ENCODE assay signal across 32 mouse cellular contexts in the genomic region with DNA sequence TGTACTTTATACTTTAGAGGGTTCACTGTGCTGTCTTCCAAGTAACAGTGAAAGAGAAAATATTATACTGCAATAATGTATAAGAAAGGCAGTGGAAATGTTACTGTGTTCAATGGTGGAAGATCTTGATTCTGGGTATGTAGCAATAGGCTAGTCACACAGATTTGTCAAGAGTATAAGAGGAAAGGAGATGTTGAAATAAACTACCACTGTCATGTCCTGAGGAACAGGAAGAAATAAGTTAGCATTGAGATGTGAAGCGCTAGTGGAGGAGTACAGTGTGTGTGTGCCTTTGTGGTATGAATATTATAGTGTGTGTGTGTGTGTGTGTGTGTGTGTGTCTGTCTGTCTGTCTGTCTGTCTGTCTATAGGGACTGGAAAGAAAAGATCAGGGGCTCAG. TPM values are rescaled to one million over a fixed set of nuclear protein-coding genes. Genes with fewer than 3 reads are reported as not detected.
DNase-seq lines count a peak whose midpoint lies in the region; ATAC-seq and TF ChIP-seq lines count a peak whose summit lies in the region.
"Had no signal": no experiment of that assay in that cellular context is flagged by ENCODE, and none has a peak within 500 bp of the region (broad histone marks: within the 10 kb centered on the region; RNA-seq: fewer than 3 reads in every experiment).

No protein-coding gene starts in this region.

- no peak for DNase-seq in liver, postnatal 0 days
- no peak for DNase-seq in liver, embryonic 11.5 days (ENCODE audit: low spot score)
- peak; percentile 81 for DNase-seq in 416B (ENCODE audit: low read depth)
- no peak for DNase-seq in Muller cell, postnatal 12 days (ENCODE audit: inconsistent ontology term)
- DNase-seq in c-Kit-positive CD71-positive TER-119-positive erythroid progenitor cells, embryonic 14.5 days (ENCODE audit: low spot score): no peak
- DNase-seq in embryo, embryonic 11 days: no peak
- DNase-seq: adrenal gland, postnatal 10 days; adrenal gland, postnatal 36 days; cerebellum, adult 11 months; cerebellum, adult 2 months; cerebellum, adult 9-11 months; cerebellum, postnatal 25 days; forebrain, postnatal 0 days; gastrocnemius, adult 2 months; gastrocnemius, postnatal 14 days; heart, adult 18-20 months; heart, postnatal 10 days; heart, postnatal 36 days had no signal

- 52% methylated on average over 1 of the region's 1 CpGs for WGBS in liver, postnatal 0 days (ENCODE audit: insufficient replicate concordance)
- WGBS in liver, embryonic 11.5 days: 81% methylated on average over 1 of the region's 1 CpGs

- H3K4me2 ChIP-seq in liver, postnatal 0 days (ENCODE audit: low read depth, low read length): no peak overlapping the region
- no peak overlapping the region for H3K4me2 ChIP-seq in liver, embryonic 11.5 days
- H3K4me2 ChIP-seq: embryonic facial prominence, embryonic 12.5 days; embryonic facial prominence, embryonic 15.5 days; heart, embryonic 12.5 days; heart, embryonic 15.5 days; hindbrain, embryonic 14.5 days had no signal

- TF ChIP-seq EP300 in liver, postnatal 0 days (IDR thresholded peaks at IDR 0.05; ENCODE audit: low read depth): no peak

- no peak overlapping the region for H3K27ac ChIP-seq in liver, postnatal 0 days (ENCODE audit: low read depth)
- H3K27ac ChIP-seq in liver, embryonic 11.5 days (ENCODE audit: low read depth, low read length): no peak overlapping the region
- H3K27ac ChIP-seq: embryonic facial prominence, embryonic 12.5 days; embryonic facial prominence, embryonic 15.5 days; gastrocnemius, adult 2 months; heart, embryonic 15.5 days; hindbrain, embryonic 14.5 days; hindbrain, postnatal 0 days had no signal

- H3K9ac ChIP-seq in liver, postnatal 0 days (replicated peaks): no peak overlapping the region
- H3K9ac ChIP-seq in liver, embryonic 11.5 days (ENCODE audit: low read depth, low read length): no peak overlapping the region
- H3K9ac ChIP-seq: embryonic facial prominence, embryonic 12.5 days; embryonic facial prominence, embryonic 15.5 days; forebrain, postnatal 0 days; heart, embryonic 12.5 days; heart, embryonic 15.5 days; hindbrain, embryonic 14.5 days had no signal

- peak; percentile 56 for ATAC-seq in liver, postnatal 0 days
- no peak for ATAC-seq in liver, embryonic 11.5 days (replicated peaks; ENCODE audit: low FRiP score)
- ATAC-seq in granulocyte monocyte progenitor cell, adult 5-6 weeks (replicated peaks; ENCODE audit: poor library complexity, severe bottlenecking): peak; percentile 96
- peak; percentile 94 for ATAC-seq in megakaryocyte progenitor cell, adult 5-6 weeks (replicated peaks; ENCODE audit: poor library complexity)
- ATAC-seq: CD4-positive, CD25-positive, alpha-beta regulatory T cell, adult 4 months; forebrain, embryonic 14.5 days; forebrain, postnatal 0 days; hindbrain, postnatal 0 days; inflammation-experienced regulatory T-cells, adult 6 months had no signal

- no peaks in the 10 kb centered on the region for H3K36me3 ChIP-seq in liver, postnatal 0 days (replicated peaks; ENCODE audit: insufficient read depth, low read length)
- no peaks in the 10 kb centered on the region for H3K36me3 ChIP-seq in liver, embryonic 11.5 days (ENCODE audit: control insufficient read depth, insufficient read depth, low read length)
- H3K36me3 ChIP-seq: embryonic facial prominence, embryonic 12.5 days; embryonic facial prominence, embryonic 15.5 days; heart, embryonic 12.5 days; heart, embryonic 15.5 days had no signal

- H3K9me3 ChIP-seq in liver, postnatal 0 days (ENCODE audit: low read length): no peaks in the 10 kb centered on the region
- H3K9me3 ChIP-seq in liver, embryonic 11.5 days (ENCODE audit: control insufficient read depth, low read length): no peaks in the 10 kb centered on the region
- H3K9me3 ChIP-seq: embryonic facial prominence, embryonic 12.5 days; embryonic facial prominence, embryonic 15.5 days; heart, embryonic 12.5 days; heart, embryonic 15.5 days had no signal

- TF ChIP-seq CTCF in liver, postnatal 0 days (IDR thresholded peaks at IDR 0.05; ENCODE audit: low read depth): no peak

- H3K27me3 ChIP-seq in liver, postnatal 0 days (ENCODE audit: insufficient read depth, low read length): no peaks in the 10 kb centered on the region
- no peaks in the 10 kb centered on the region for H3K27me3 ChIP-seq in liver, embryonic 11.5 days (replicated peaks; ENCODE audit: control insufficient read depth, insufficient read depth, low read length)
- H3K27me3 ChIP-seq: embryonic facial prominence, embryonic 12.5 days; embryonic facial prominence, embryonic 15.5 days; heart, embryonic 15.5 days had no signal

- H3K4me1 ChIP-seq in liver, postnatal 0 days (ENCODE audit: insufficient read depth): no peaks in the 10 kb centered on the region
- H3K4me1 ChIP-seq in liver, embryonic 11.5 days (replicated peaks; ENCODE audit: control insufficient read depth, insufficient read depth, low read length): no peaks in the 10 kb centered on the region
- H3K4me1 ChIP-seq: embryonic facial prominence, embryonic 12.5 days; embryonic facial prominence, embryonic 15.5 days; heart, embryonic 12.5 days had no signal

- H3K4me3 ChIP-seq in liver, postnatal 0 days (ENCODE audit: low read depth, low read length): no peak overlapping the region
- no peak overlapping the region for H3K4me3 ChIP-seq in liver, embryonic 11.5 days (ENCODE audit: low read depth, low read length)
- H3K4me3 ChIP-seq: embryonic facial prominence, embryonic 12.5 days; embryonic facial prominence, embryonic 15.5 days; gastrocnemius, adult 2 months; heart, embryonic 12.5 days; heart, embryonic 15.5 days had no signal

RNA-seq across cellular contexts. Expression of a gene that starts 15.4 kb away (rescaled TPM):
- polyA plus RNA-seq in liver, postnatal 0 days (2015; fragmentation: Nextera tagmentation; extraction: Ambion mirVana): 0.13 and 0.20 TPM in 2 replicates
- 0.05 TPM in 1 of 2 replicates, not detected in the other for polyA plus RNA-seq in liver, embryonic 11.5 days (2014; fragmentation: Nextera tagmentation; extraction: Ambion mirVana)
- 5.2 and 11.1 TPM in 2 replicates for total RNA-seq in granulocyte monocyte progenitor cell, adult 5-6 weeks (2014; fragmentation: Nextera tagmentation)
- total RNA-seq in granulocyte monocyte progenitor cell, adult 5-6 weeks (2017): 9.4 and 11.3 TPM in 2 replicates
- 4.4 and 5.1 TPM in 2 replicates for total RNA-seq in megakaryocyte progenitor cell, adult 5-6 weeks (2015)
- 6.8 and 10.5 TPM in 2 replicates for total RNA-seq in megakaryocyte progenitor cell, adult 5-6 weeks (2017)
- total RNA-seq: MEL had no signal
- polyA plus RNA-seq: C2C12; forebrain, embryonic 11.5 days; forebrain, embryonic 14.5 days had no signal

RNA-seq across cellular contexts. Expression of a gene that starts 51.8 kb away (rescaled TPM):
- polyA plus RNA-seq in liver, postnatal 0 days (2015; fragmentation: Nextera tagmentation; extraction: Ambion mirVana): 7.1 and 7.8 TPM in 2 replicates
- 3.4 TPM in 2 replicates for polyA plus RNA-seq in liver, embryonic 11.5 days (2014; fragmentation: Nextera tagmentation; extraction: Ambion mirVana)
- total RNA-seq in granulocyte monocyte progenitor cell, adult 5-6 weeks (2014; fragmentation: Nextera tagmentation): 14.2 and 25.7 TPM in 2 replicates
- total RNA-seq in granulocyte monocyte progenitor cell, adult 5-6 weeks (2017): 24.3 and 27.4 TPM in 2 replicates
- total RNA-seq in megakaryocyte progenitor cell, adult 5-6 weeks (2015): 25.5 and 25.6 TPM in 2 replicates
- 22.4 and 27.9 TPM in 2 replicates for total RNA-seq in megakaryocyte progenitor cell, adult 5-6 weeks (2017)
- polyA plus RNA-seq: C2C12 had no signal
